Mouse (Mus musculus) hindbrain, embryonic 16.5 days (tissue): ENCODE results near the gene Sgcg. TPM values are rescaled to one million over a fixed set of nuclear protein-coding genes. Genes with fewer than 3 reads are reported as not detected.

Source experiments
- polyA plus RNA-seq: library from polyadenylated mRNA; unstranded; fragments of >200 nt; fragmentation: Nextera tagmentation; extraction: Ambion mirVana; gene quantifications from 2 replicates; pipeline ENCODE4 v1.2.1, GENCODE M21; 2015

The Sgcg gene
- polyA plus RNA-seq, 1 experiment from 2014 or later, result 0.18 TPM

Other genes with a start within 250 kb of the Sgcg start
- gene Tnfrsf19, start 212.0 kb downstream of the Sgcg start, polyA plus RNA-seq, result 29.8 and 33.6 TPM in 2 replicates
- 5.8 and 6.8 TPM in 2 replicates for gene Sacs, start 120.0 kb downstream of the Sgcg start, polyA plus RNA-seq
- gene Arl11, start 51.3 kb upstream of the Sgcg start, polyA plus RNA-seq, result 0.38 and 0.55 TPM in 2 replicates
- gene Ebpl, start 101.9 kb upstream of the Sgcg start, polyA plus RNA-seq, result 11.9 and 13.8 TPM in 2 replicates
- gene Kpna3, start 181.4 kb upstream of the Sgcg start, polyA plus RNA-seq, result 65.2 and 73.5 TPM in 2 replicates